Comparison of ENCODE assay signal across 8 mouse cellular contexts in genomic region chr2:20899301-20899700, GRCm38 (mm10).
DNase-seq lines count a peak whose midpoint lies in the region; ATAC-seq and TF ChIP-seq lines count a peak whose summit lies in the region.

No protein-coding gene starts in this region.

- no peaks in the 10 kb centered on the region; the same call in 1 of the 2 replicates for H3K79me2 ChIP-seq in macrophage (ENCODE audit: inconsistent target)

- H3K4me1 ChIP-seq in forebrain, embryonic 15.5 days: peaks cover 15% of the 10 kb centered on the region
- peaks cover 12% of the 10 kb centered on the region for H3K4me1 ChIP-seq in forebrain, embryonic 10.5 days
- no peaks in the 10 kb centered on the region for H3K4me1 ChIP-seq in thymus, adult 2 months (replicated peaks; ENCODE audit: control insufficient read depth, insufficient read depth, low read length)

- ATAC-seq in forebrain, embryonic 15.5 days (replicated peaks): peak; percentile 29; the same call in 1 of the 2 replicates

- DNase-seq in forebrain, embryonic 10.5 days (ENCODE audit: extremely low spot score, low spot score): no peak
- peak; percentile 20 for DNase-seq in thymus, adult 2 months
- DNase-seq in thymus, adult 18-20 months: no peak
- no peak for DNase-seq in layer of hippocampus, postnatal 25 days (ENCODE audit: extremely low spot score in 1 of 2, low spot score in 1 of 2)
- no peak for DNase-seq in layer of hippocampus, adult 9-11 months
- no peak for DNase-seq in right cerebral cortex, postnatal 10 days (ENCODE audit: low spot score in 2 of 2)

- 73% methylated on average over 9 of the region's 9 CpGs for WGBS in forebrain, embryonic 15.5 days
- 84% methylated on average over 9 of the region's 9 CpGs for WGBS in forebrain, embryonic 10.5 days
- 3% methylated on average over 9 of the region's 9 CpGs for WGBS in thymus, adult 2 months
- under 1% methylated on average over 9 of the region's 9 CpGs for WGBS in macrophage (ENCODE audit: missing documents)

- no peak for TF ChIP-seq CTCF in thymus, adult 2 months (IDR thresholded peaks at IDR 0.05; ENCODE audit: borderline replicate concordance, control insufficient read depth, extremely low read depth, insufficient read depth, low read length, poor library complexity)

- H3K4me2 ChIP-seq in forebrain, embryonic 15.5 days (replicated peaks): no peak overlapping the region

- no peaks in the 10 kb centered on the region for H3K9me3 ChIP-seq in forebrain, embryonic 15.5 days
- H3K9me3 ChIP-seq in forebrain, embryonic 10.5 days: no peaks in the 10 kb centered on the region

- no peak overlapping the region for H3K4me3 ChIP-seq in forebrain, embryonic 15.5 days
- H3K4me3 ChIP-seq in forebrain, embryonic 10.5 days: no peak overlapping the region
- H3K4me3 ChIP-seq in thymus, adult 2 months (ENCODE audit: control insufficient read depth, insufficient read depth, low read length): peak overlapping the region; percentile 40
- H3K4me3 ChIP-seq in macrophage (ENCODE audit: inconsistent target): peak overlapping the region; percentile 23

- 0 out of 2 replicates have a peak overlapping the region, but pooled peaks have one; percentile 1 for H3K27ac ChIP-seq in forebrain, embryonic 15.5 days (replicated peaks)
- no peak overlapping the region for H3K27ac ChIP-seq in forebrain, embryonic 10.5 days
- no peak overlapping the region for H3K27ac ChIP-seq in thymus, adult 2 months (ENCODE audit: control insufficient read depth, insufficient read depth, low read length)
- H3K27ac ChIP-seq in macrophage: peak overlapping the region; percentile 78

- no peaks in the 10 kb centered on the region for H3K27me3 ChIP-seq in forebrain, embryonic 15.5 days
- no peaks in the 10 kb centered on the region for H3K27me3 ChIP-seq in forebrain, embryonic 10.5 days (ENCODE audit: poor library complexity, severe bottlenecking)
- no peaks in the 10 kb centered on the region for H3K27me3 ChIP-seq in thymus, adult 2 months (ENCODE audit: control insufficient read depth, insufficient read depth, low read length)

- no peak for TF ChIP-seq POLR2A in thymus, adult 2 months (IDR thresholded peaks at IDR 0.05; ENCODE audit: control insufficient read depth, extremely low read depth, insufficient read depth, low read length, poor library complexity)

- no peak overlapping the region for H3K9ac ChIP-seq in forebrain, embryonic 15.5 days (replicated peaks)

- H3K36me3 ChIP-seq in forebrain, embryonic 15.5 days: no peaks in the 10 kb centered on the region
- H3K36me3 ChIP-seq in forebrain, embryonic 10.5 days (replicated peaks): peaks cover 5% of the 10 kb centered on the region; the same call in 1 of the 2 replicates
- no peaks in the 10 kb centered on the region for H3K36me3 ChIP-seq in thymus, adult 2 months (ENCODE audit: control insufficient read depth, insufficient read depth, low read length)
- no peaks in the 10 kb centered on the region for H3K36me3 ChIP-seq in macrophage (ENCODE audit: inconsistent target)

Comparison
In these comparisons a context has a peak if more than half of its experiments do, and no peak if none do; other contexts are left out.
1. H3K27ac ChIP-seq: peak in forebrain, embryonic 15.5 days (single experiment) and macrophage (single experiment); none in forebrain, embryonic 10.5 days (single experiment) and thymus, adult 2 months (single experiment).
2. H3K4me3 ChIP-seq: peak in thymus, adult 2 months (single experiment) and macrophage (single experiment); none in forebrain, embryonic 15.5 days (single experiment) and forebrain, embryonic 10.5 days (single experiment).